21 mouse cellular contexts compared by ENCODE assay signal in the genomic region with DNA sequence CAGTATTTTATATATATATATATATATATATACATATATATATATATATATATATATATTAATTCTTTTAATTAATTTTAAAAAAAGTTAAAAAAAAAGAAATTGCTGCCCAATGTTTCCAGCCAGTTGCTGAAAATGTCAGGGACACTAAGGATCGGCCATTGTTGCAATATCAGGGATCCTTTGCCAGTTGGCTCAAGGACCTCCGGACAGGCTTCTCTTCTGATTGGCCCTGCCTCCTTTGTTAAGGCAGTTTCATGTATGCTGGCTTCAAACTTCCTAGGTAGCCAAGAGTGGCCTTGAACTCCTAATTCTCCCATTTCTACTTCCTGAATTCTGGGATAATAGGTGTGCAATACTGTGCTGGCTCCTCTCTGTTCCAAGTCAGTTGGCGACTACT. TPM values are rescaled to one million over a fixed set of nuclear protein-coding genes. Genes with fewer than 3 reads are reported as not detected.
A peak's percentile ranks its signal among the peaks of the same experiment; 100 is the strongest.
DNase-seq lines count a peak whose midpoint lies in the region.
"Had no signal": no experiment of that assay in that cellular context is flagged by ENCODE, and none has a peak within 500 bp of the region (broad histone marks: within the 10 kb centered on the region; RNA-seq: fewer than 3 reads in every experiment).

No protein-coding gene starts in this region.

- DNase-seq in adrenal gland, adult 2 months: peak; percentile 59
- DNase-seq in adrenal gland, postnatal 4 days (ENCODE audit: low spot score in 2 of 2): no peak
- peak; percentile 39 for DNase-seq in adrenal gland, adult 8-10 months
- no peak for DNase-seq in adrenal gland, postnatal 25 days
- DNase-seq in adrenal gland, postnatal 10 days: peak; percentile 40
- no peak for DNase-seq in adrenal gland, adult 18-20 months (ENCODE audit: low spot score in 2 of 2)
- DNase-seq: adrenal gland, postnatal 14 days; B cell, adult 2 months; cerebellum, adult 11 months; cerebellum, adult 11-12 months; cerebellum, adult 18-20 months; cerebellum, adult 2 months; cerebellum, adult 8-10 months; cerebellum, adult 9-10 months; cerebellum, adult 9-11 months; cerebellum, postnatal 10 days; cerebellum, postnatal 14 days had no signal

RNA-seq across cellular contexts. Expression of a gene that starts 6.3 kb away (rescaled TPM):
- total RNA-seq in adrenal gland, adult 2 months (2021): 10 to 100 TPM; 69.3 to 93.7 TPM
- 9.8 and 10.1 TPM in 2 replicates for polyA plus RNA-seq in adrenal gland, adult 2 months (2012; rRNA removed)
- total RNA-seq in adrenal gland, postnatal 4 days (2021): 100 to 1,000 TPM; 150 to 161 TPM
- 100 to 1,000 TPM in 1 of 4 experiments, 10 to 100 TPM in 3; 68.6 to 110 (median 87.5) TPM for total RNA-seq in adrenal gland, adult 8-10 months (2022)
- total RNA-seq in adrenal gland, postnatal 25 days (2021): 83.8 and 127 TPM in 2 replicates
- total RNA-seq in adrenal gland, postnatal 10 days (2021): 100 to 1,000 TPM in 1 of 2 experiments, 10 to 100 TPM in 1; 69.5 to 100 TPM
- 10 to 100 TPM; 53.2 to 69.4 TPM for total RNA-seq in adrenal gland, adult 18-20 months (2021)
- total RNA-seq: MEL had no signal
- polyA plus RNA-seq: C2C12; CD4-positive, CD25-positive, alpha-beta regulatory T cell, adult 4 months; G1E had no signal

Comparison
In these comparisons a context has a peak if more than half of its experiments do, and no peak if none do; other contexts are left out.
1. DNase-seq: peak in adrenal gland, adult 2 months (single experiment), adrenal gland, adult 8-10 months (single experiment) and adrenal gland, postnatal 10 days (single experiment); none in adrenal gland, postnatal 4 days (0 of 2), adrenal gland, postnatal 25 days (single experiment) and adrenal gland, adult 18-20 months (0 of 2).